Mouse (Mus musculus): ENCODE results near the gene Olfr113.
"Not testable (repeated sequence)": the region's sequence is repeated elsewhere in the genome, so short reads cannot be mapped to it uniquely, and the experiment has no call there.

Gene Olfr113

GRCm38 (mm10) chr17:37577563-37577962 lies at the start of gene Olfr113:
Gene Olfr113, minus strand, starts transcription at chr17:37577663.
- DNase-seq, result no peak

GRCm38 (mm10) chr17:37627009-37627408 lies 49.5 kb upstream of the Olfr113 start, which contains the start of the genes Olfr115 and Olfr116:
Gene Olfr115, minus strand, starts transcription at chr17:37627109.
Gene Olfr116, minus strand, starts transcription at chr17:37627199.
- no peak for DNase-seq

GRCm38 (mm10) chr17:37592643-37593042 lies 15.2 kb upstream of the Olfr113 start, which contains the start of gene Olfr114:
Gene Olfr114, minus strand, starts transcription at chr17:37592743.
- DNase-seq, result no peak

- no peak for DNase-seq
These were observed 8.1 kb downstream of the Olfr113 start, which contains the start of gene Olfr112 for GRCm38 (mm10) chr17:37569351-37569750. Gene Olfr112, minus strand, starts transcription at chr17:37569451.

GRCm38 (mm10) chr17:37558913-37559615 lies 18.4 kb downstream of the Olfr113 start:
- DNase-seq, result no peak

GRCm38 (mm10) chr17:37543800-37544435 lies 33.5 kb downstream of the Olfr113 start:
- no peak for DNase-seq

- DNase-seq, result no peak
These were observed 35.9 kb downstream of the Olfr113 start for GRCm38 (mm10) chr17:37541454-37542119.

- not testable (repeated sequence) for DNase-seq
These were observed 39.0 kb downstream of the Olfr113 start for GRCm38 (mm10) chr17:37538416-37538815.

- DNase-seq, result no peak
These were observed 42.3 kb downstream of the Olfr113 start for GRCm38 (mm10) chr17:37535173-37535572.

- DNase-seq, result not testable (repeated sequence)
These were observed 52.0 kb downstream of the Olfr113 start for GRCm38 (mm10) chr17:37525427-37525826.

GRCm38 (mm10) chr17:37524612-37525011 lies 52.9 kb downstream of the Olfr113 start:
- DNase-seq, result not testable (repeated sequence)

All from cerebellum, postnatal 10 days (tissue).